Mouse (Mus musculus): ENCODE data around the gene Cdh1.

- TF ChIP-seq CTCF (IDR thresholded peaks at IDR 0.05; ENCODE audit: low read depth, low read length) (no peak), EP300 (IDR thresholded peaks at IDR 0.05; ENCODE audit: insufficient read depth, low read depth, low read length) (0 out of 2 replicates have a peak, but pooled peaks have one; percentile 46), POLR2A (IDR thresholded peaks at IDR 0.05; ENCODE audit: insufficient read depth, low read length) (no peak)
These were observed 17.3 kb downstream of the Cdh1 start for GRCm38 (mm10) chr8:106620488-106620887.

Measured in ES-Bruce4 (cell line).